Mouse (Mus musculus) heart, embryonic 11.5 days (tissue): Measurements from ENCODE around the gene Stk25. TPM values are rescaled to one million over a fixed set of nuclear protein-coding genes. Genes with fewer than 3 reads are reported as not detected.

Experiments used
- ATAC-seq: fragments of 200-750 bp; cut with Nextera tagmentation; replicated peaks from 2 replicates; pipeline ENCODE4 v1.8.0; 2017; ENCODE audit warnings: moderate library complexity; ENCODE audit not compliant: insufficient number of reproducible peaks, low FRiP score, low TSS enrichment
- H3K27ac ChIP-seq: fragments of 300-500 bp; sonication (generic); 2 replicates; pipeline ENCODE4 v1.5.1; 2014; ENCODE audit warnings: mild to moderate bottlenecking, low read depth, low read length
- H3K27me3 ChIP-seq: fragments of 300-500 bp; sonication (generic); 2 replicates; pipeline ENCODE4 v1.6.1; 2014; ENCODE audit warnings: mild to moderate bottlenecking, low read length, mixed read lengths; ENCODE audit not compliant: control insufficient read depth, insufficient read depth
- H3K36me3 ChIP-seq: fragments of 300-500 bp; sonication (generic); 2 replicates; pipeline ENCODE4 v1.6.1; 2014; ENCODE audit warnings: mild to moderate bottlenecking, low read length, moderate library complexity, mixed read lengths; ENCODE audit not compliant: control insufficient read depth, insufficient read depth
- H3K4me1 ChIP-seq: fragments of 300-500 bp; sonication (generic); 2 replicates; pipeline ENCODE4 v1.6.1; 2014; ENCODE audit warnings: low read length; ENCODE audit not compliant: control insufficient read depth, insufficient read depth
- H3K4me2 ChIP-seq: fragments of 300-500 bp; sonication (generic); 2 replicates; pipeline ENCODE4 v1.6.1; 2014; ENCODE audit warnings: mild to moderate bottlenecking, moderate library complexity
- H3K4me3 ChIP-seq: fragments of 300-500 bp; sonication (generic); 2 replicates; pipeline ENCODE4 v1.5.1; 2014; ENCODE audit warnings: low read depth, low read length
- H3K9ac ChIP-seq: fragments of 300-500 bp; sonication (generic); 2 replicates; pipeline ENCODE4 v1.6.1; 2014; ENCODE audit warnings: mild to moderate bottlenecking, low read depth, low read length, moderate library complexity
- H3K9me3 ChIP-seq: fragments of 300-500 bp; sonication (generic); replicated peaks from 2 replicates; pipeline ENCODE4 v1.6.1; 2016; ENCODE audit warnings: low read length; ENCODE audit not compliant: control insufficient read depth
- WGBS: fragments of 180-500 bp; shearing (Covaris S2); extraction: QIAGEN DNeasy Blood & Tissue Kit; methylation state at CpG from one replicate; pipeline ENCODE4 v1.1.7; 2014; ENCODE audit not compliant: insufficient replicate concordance; 5-methylcytosine and 5-hydroxymethylcytosine counted together
- polyA plus RNA-seq: library from polyadenylated mRNA; unstranded; fragments of >200 nt; fragmentation: Nextera tagmentation; extraction: Ambion mirVana; gene quantifications from 2 replicates; pipeline ENCODE4 v1.2.1, GENCODE M21; 2014

The Stk25 gene
- polyA plus RNA-seq, 1 experiment from 2014 or later: 144 TPM

- no peak overlapping the region for H3K27ac ChIP-seq
- H3K9ac ChIP-seq: no peak overlapping the region
- no peaks in the 10 kb centered on the region for H3K4me1 ChIP-seq
- no peak for ATAC-seq
- 73% methylated on average over 7 of the region's 7 CpGs for WGBS
- H3K4me3 ChIP-seq: no peak overlapping the region
- H3K4me2 ChIP-seq: no peak overlapping the region
- no peaks in the 10 kb centered on the region for H3K36me3 ChIP-seq
- H3K27me3 ChIP-seq: no peaks in the 10 kb centered on the region
- no peaks in the 10 kb centered on the region for H3K9me3 ChIP-seq
Observed at GRCm38 (mm10) chr1:93656325-93657024, 2.0 kb downstream of the Stk25 start.

- Histone ChIP-seq H3K27ac (no peak overlapping the region), H3K36me3 (no peaks in the 10 kb centered on the region), H3K4me1 (no peaks in the 10 kb centered on the region), H3K9me3 (no peaks in the 10 kb centered on the region), H3K9ac (no peak overlapping the region), H3K4me3 (no peak overlapping the region), H3K27me3 (no peaks in the 10 kb centered on the region), H3K4me2 (no peak overlapping the region)
- no peak; the same call in 1 of the 2 replicates for ATAC-seq
- 48% methylated on average over 2 of the region's 2 CpGs for WGBS
Observed at GRCm38 (mm10) chr1:93654798-93655197, 3.7 kb downstream of the Stk25 start.

GRCm38 (mm10) chr1:93654275-93654674, 4.2 kb downstream of the Stk25 start:
- Histone ChIP-seq H3K9ac (no peak overlapping the region), H3K4me1 (no peaks in the 10 kb centered on the region), H3K4me3 (no peak overlapping the region), H3K9me3 (no peaks in the 10 kb centered on the region), H3K4me2 (no peak overlapping the region), H3K36me3 (no peaks in the 10 kb centered on the region), H3K27me3 (no peaks in the 10 kb centered on the region), H3K27ac (no peak overlapping the region)
- ATAC-seq: no peak
- WGBS: 37% methylated on average over 2 of the region's 2 CpGs

GRCm38 (mm10) chr1:93649604-93650172, 8.8 kb downstream of the Stk25 start:
- H3K27me3 ChIP-seq: no peaks in the 10 kb centered on the region
- H3K4me2 ChIP-seq: no peak overlapping the region
- no peak for ATAC-seq
- H3K9me3 ChIP-seq: no peaks in the 10 kb centered on the region
- H3K4me1 ChIP-seq: no peaks in the 10 kb centered on the region
- H3K27ac ChIP-seq: no peak overlapping the region
- no peaks in the 10 kb centered on the region for H3K36me3 ChIP-seq
- 44% methylated on average over 5 of the region's 5 CpGs for WGBS
- no peak overlapping the region for H3K9ac ChIP-seq
- no peak overlapping the region for H3K4me3 ChIP-seq

GRCm38 (mm10) chr1:93642692-93643091, 15.8 kb downstream of the Stk25 start:
- Histone ChIP-seq H3K27me3 (no peaks in the 10 kb centered on the region), H3K9ac (no peak overlapping the region), H3K4me2 (no peak overlapping the region), H3K27ac (no peak overlapping the region), H3K9me3 (no peaks in the 10 kb centered on the region), H3K4me1 (no peaks in the 10 kb centered on the region), H3K36me3 (no peaks in the 10 kb centered on the region), H3K4me3 (no peak overlapping the region)
- ATAC-seq: no peak
- 81% methylated on average over 2 of the region's 2 CpGs for WGBS

GRCm38 (mm10) chr1:93641978-93642377, 16.5 kb downstream of the Stk25 start:
- no peaks in the 10 kb centered on the region for H3K36me3 ChIP-seq
- H3K9ac ChIP-seq: no peak overlapping the region
- no peaks in the 10 kb centered on the region for H3K9me3 ChIP-seq
- H3K27me3 ChIP-seq: no peaks in the 10 kb centered on the region
- 73% methylated on average over 2 of the region's 2 CpGs for WGBS
- no peak overlapping the region for H3K27ac ChIP-seq
- no peak overlapping the region for H3K4me2 ChIP-seq
- no peak overlapping the region for H3K4me3 ChIP-seq
- no peaks in the 10 kb centered on the region for H3K4me1 ChIP-seq
- ATAC-seq: no peak

GRCm38 (mm10) chr1:93636211-93636897, 22.1 kb downstream of the Stk25 start:
- peak overlapping the region; percentile 87 for H3K27ac ChIP-seq
- H3K9ac ChIP-seq: peak overlapping the region; percentile 79
- peaks cover 13% of the 10 kb centered on the region for H3K4me1 ChIP-seq
- H3K4me2 ChIP-seq: peak overlapping the region; percentile 55
- no peaks in the 10 kb centered on the region for H3K9me3 ChIP-seq
- WGBS: 28% methylated on average over 7 of the region's 7 CpGs
- peak; percentile 40; the same call in 1 of the 2 replicates for ATAC-seq
- H3K27me3 ChIP-seq: no peaks in the 10 kb centered on the region
- H3K36me3 ChIP-seq: peaks cover 2% of the 10 kb centered on the region; the same call in 1 of the 2 replicates
- H3K4me3 ChIP-seq: peak overlapping the region; percentile 91

- peak overlapping the region; percentile 91 for H3K4me2 ChIP-seq
- peaks cover 2% of the 10 kb centered on the region; the same call in 1 of the 2 replicates for H3K36me3 ChIP-seq
- no peaks in the 10 kb centered on the region for H3K27me3 ChIP-seq
- H3K27ac ChIP-seq: peak overlapping the region; percentile 87
- WGBS: 3% methylated on average over 44 of the region's 44 CpGs
- peaks cover 13% of the 10 kb centered on the region for H3K4me1 ChIP-seq
- no peaks in the 10 kb centered on the region for H3K9me3 ChIP-seq
- peak; percentile 97 for ATAC-seq
- H3K4me3 ChIP-seq: peak overlapping the region; percentile 91
- H3K9ac ChIP-seq: peak overlapping the region; percentile 91
Observed at GRCm38 (mm10) chr1:93635580-93636192, 22.8 kb downstream of the Stk25 start.
